Mouse (Mus musculus): ENCODE results near the gene Nrsn2. TPM values are rescaled to one million over a fixed set of nuclear protein-coding genes. Genes with fewer than 3 reads are reported as not detected.

Gene Nrsn2
- polyA plus RNA-seq, 1 experiment from 2014 or later, result 0.68 TPM

- ATAC-seq (replicated peaks; ENCODE audit: low FRiP score, low read depth) (no peak), DNase-seq (ENCODE audit: low spot score) (no peak)
- TF ChIP-seq CTCF (IDR thresholded peaks at IDR 0.05; ENCODE audit: low read depth), result no peak
- H3K27ac ChIP-seq, result no peak overlapping the region
- H3K4me1 ChIP-seq (replicated peaks; ENCODE audit: insufficient read depth, low read length), result no peaks in the 10 kb centered on the region
- H3K4me3 ChIP-seq (replicated peaks; ENCODE audit: low read depth, low read length), result no peak overlapping the region
- WGBS, result 78% methylated on average over 13 of the region's 13 CpGs
- no peaks in the 10 kb centered on the region for H3K27me3 ChIP-seq (ENCODE audit: insufficient read depth, low read length)
- H3K9ac ChIP-seq (ENCODE audit: low read depth, low read length), result no peak overlapping the region
- no peaks in the 10 kb centered on the region for H3K9me3 ChIP-seq (replicated peaks; ENCODE audit: low read length)
- no peak overlapping the region for H3K4me2 ChIP-seq (ENCODE audit: low read length)
- H3K36me3 ChIP-seq (ENCODE audit: insufficient read depth, low read length), result no peaks in the 10 kb centered on the region
Observed at GRCm38 (mm10) chr2:152338319-152338718, 38.1 kb downstream of the Nrsn2 start.

- no peaks in the 10 kb centered on the region for H3K36me3 ChIP-seq (ENCODE audit: insufficient read depth, low read length)
- H3K4me3 ChIP-seq (replicated peaks; ENCODE audit: low read depth, low read length), result no peak overlapping the region
- H3K4me1 ChIP-seq (replicated peaks; ENCODE audit: insufficient read depth, low read length), result 0 out of 2 replicates have a peak, but pooled peaks cover 1% of the 10 kb centered on the region
- TF ChIP-seq CTCF (IDR thresholded peaks at IDR 0.05; ENCODE audit: low read depth), result no peak
- no peak overlapping the region for H3K27ac ChIP-seq
- no peaks in the 10 kb centered on the region for H3K9me3 ChIP-seq (replicated peaks; ENCODE audit: low read length)
- H3K4me2 ChIP-seq (ENCODE audit: low read length), result no peak overlapping the region
- no peak for DNase-seq (ENCODE audit: low spot score)
- H3K27me3 ChIP-seq (ENCODE audit: insufficient read depth, low read length), result no peaks in the 10 kb centered on the region
- ATAC-seq (replicated peaks; ENCODE audit: low FRiP score, low read depth), result no peak
- H3K9ac ChIP-seq (ENCODE audit: low read depth, low read length), result no peak overlapping the region
- WGBS, result 89% methylated on average over 11 of the region's 11 CpGs
Observed at GRCm38 (mm10) chr2:152337591-152338212, 38.7 kb downstream of the Nrsn2 start.

- no peak overlapping the region for H3K27ac ChIP-seq
- H3K36me3 ChIP-seq (ENCODE audit: insufficient read depth, low read length), result no peaks in the 10 kb centered on the region
- DNase-seq (ENCODE audit: low spot score) (no peak), ATAC-seq (replicated peaks; ENCODE audit: low FRiP score, low read depth) (no peak)
- H3K4me3 ChIP-seq (replicated peaks; ENCODE audit: low read depth, low read length), result no peak overlapping the region
- 0 out of 2 replicates have a peak, but pooled peaks cover 3% of the 10 kb centered on the region for H3K4me1 ChIP-seq (replicated peaks; ENCODE audit: insufficient read depth, low read length)
- TF ChIP-seq CTCF (IDR thresholded peaks at IDR 0.05; ENCODE audit: low read depth), result no peak
- H3K4me2 ChIP-seq (ENCODE audit: low read length), result no peak overlapping the region
- H3K27me3 ChIP-seq (ENCODE audit: insufficient read depth, low read length), result no peaks in the 10 kb centered on the region
- H3K9ac ChIP-seq (ENCODE audit: low read depth, low read length), result no peak overlapping the region
- WGBS, result 71% methylated on average over 1 of the region's 1 CpGs
- H3K9me3 ChIP-seq (replicated peaks; ENCODE audit: low read length), result no peaks in the 10 kb centered on the region
Observed at GRCm38 (mm10) chr2:152336856-152337255, 39.6 kb downstream of the Nrsn2 start.

GRCm38 (mm10) chr2:152335289-152335820 is 41.1 kb downstream of the Nrsn2 start:
- no peak for ATAC-seq (replicated peaks; ENCODE audit: low FRiP score, low read depth)

GRCm38 (mm10) chr2:152333345-152334006 is 43.0 kb downstream of the Nrsn2 start:
- H3K4me2 ChIP-seq (ENCODE audit: low read length), result no peak overlapping the region
- DNase-seq (ENCODE audit: low spot score), result no peak
- no peak for ATAC-seq (replicated peaks; ENCODE audit: low FRiP score, low read depth)
- H3K36me3 ChIP-seq (ENCODE audit: insufficient read depth, low read length), result 0 out of 2 replicates have a peak, but pooled peaks cover 5% of the 10 kb centered on the region
- no peak overlapping the region for H3K4me3 ChIP-seq (replicated peaks; ENCODE audit: low read depth, low read length)
- no peaks in the 10 kb centered on the region for H3K27me3 ChIP-seq (ENCODE audit: insufficient read depth, low read length)
- peaks cover 11% of the 10 kb centered on the region; the same call in 1 of the 2 replicates for H3K4me1 ChIP-seq (replicated peaks; ENCODE audit: insufficient read depth, low read length)
- no peak overlapping the region for H3K27ac ChIP-seq
- H3K9ac ChIP-seq (ENCODE audit: low read depth, low read length), result no peak overlapping the region
- no peak for TF ChIP-seq CTCF (IDR thresholded peaks at IDR 0.05; ENCODE audit: low read depth)
- WGBS, result 76% methylated on average over 4 of the region's 4 CpGs
- H3K9me3 ChIP-seq (replicated peaks; ENCODE audit: low read length), result no peaks in the 10 kb centered on the region

More at GRCm38 (mm10) chr2:152335289-152335820, 41.1 kb downstream of the Nrsn2 start:
- no peak overlapping the region for H3K9ac ChIP-seq (ENCODE audit: low read depth, low read length)
- TF ChIP-seq CTCF (IDR thresholded peaks at IDR 0.05; ENCODE audit: low read depth), result no peak
- 57% methylated on average over 10 of the region's 11 CpGs for WGBS
- no peak for DNase-seq (ENCODE audit: low spot score)
- no peak overlapping the region for H3K4me2 ChIP-seq (ENCODE audit: low read length)
- H3K4me1 ChIP-seq (replicated peaks; ENCODE audit: insufficient read depth, low read length), result peaks cover 11% of the 10 kb centered on the region; the same call in 1 of the 2 replicates
- H3K9me3 ChIP-seq (replicated peaks; ENCODE audit: low read length), result no peaks in the 10 kb centered on the region
- H3K4me3 ChIP-seq (replicated peaks; ENCODE audit: low read depth, low read length), result no peak overlapping the region
- no peaks in the 10 kb centered on the region for H3K27me3 ChIP-seq (ENCODE audit: insufficient read depth, low read length)
- no peak overlapping the region for H3K27ac ChIP-seq
- H3K36me3 ChIP-seq (ENCODE audit: insufficient read depth, low read length), result no peaks in the 10 kb centered on the region

- peak; percentile 95 for ATAC-seq (replicated peaks; ENCODE audit: low FRiP score, low read depth)
- DNase-seq (ENCODE audit: low spot score), result peak; percentile 95
- peaks cover 11% of the 10 kb centered on the region; the same call in 1 of the 2 replicates for H3K4me1 ChIP-seq (replicated peaks; ENCODE audit: insufficient read depth, low read length)
- 0% methylated on average over 54 of the region's 54 CpGs for WGBS
- 0 out of 2 replicates have a peak, but pooled peaks cover 5% of the 10 kb centered on the region for H3K36me3 ChIP-seq (ENCODE audit: insufficient read depth, low read length)
- H3K27ac ChIP-seq, result peak within 1 kb of the TSS; percentile 94
- no peak; the same call in 1 of the 2 replicates for TF ChIP-seq CTCF (IDR thresholded peaks at IDR 0.05; ENCODE audit: low read depth)
- H3K9ac ChIP-seq (ENCODE audit: low read depth, low read length), result peak within 1 kb of the TSS; percentile 83
- H3K27me3 ChIP-seq (ENCODE audit: insufficient read depth, low read length), result no peaks in the 10 kb centered on the region
- H3K4me3 ChIP-seq (replicated peaks; ENCODE audit: low read depth, low read length), result peak within 1 kb of the TSS; percentile 63
- no peaks in the 10 kb centered on the region for H3K9me3 ChIP-seq (replicated peaks; ENCODE audit: low read length)
- H3K4me2 ChIP-seq (ENCODE audit: low read length), result peak within 1 kb of the TSS; percentile 69
Observed at GRCm38 (mm10) chr2:152332101-152332825, 44.2 kb downstream of the Nrsn2 start, which contains the start of gene Rbck1. Gene Rbck1, minus strand, starts transcription at chr2:152332653.
